Mouse (Mus musculus): ENCODE data around the gene Slc2a1. TPM values are rescaled to one million over a fixed set of nuclear protein-coding genes. Genes with fewer than 3 reads are reported as not detected.

Gene Slc2a1
- total RNA-seq, 1 experiment: 526 TPM

DNA sequence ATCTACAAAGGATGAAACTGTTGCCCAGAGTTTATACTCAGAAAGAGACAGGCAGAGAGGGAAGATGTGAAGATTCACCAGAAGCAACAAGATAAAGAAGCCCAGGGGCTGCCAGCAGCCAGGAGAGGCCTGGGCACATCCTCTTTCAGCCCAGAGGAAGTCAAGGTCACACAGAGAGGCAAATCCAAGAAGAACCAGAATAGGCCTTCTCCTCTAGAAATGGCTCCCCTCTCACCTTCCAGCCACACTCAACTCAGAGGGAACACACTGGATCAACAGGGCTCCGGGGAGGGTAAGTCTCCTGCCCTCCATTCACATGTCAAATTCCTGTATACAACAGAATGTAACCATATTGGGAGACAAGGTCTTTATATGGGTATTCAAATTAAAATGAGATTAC lies 38.3 kb upstream of the Slc2a1 start:
- DNase-seq (ENCODE audit: low read depth, low spot score): no peak
- H3K4me1 ChIP-seq (ENCODE audit: control insufficient read depth in 2 of 2, insufficient read depth in 2 of 2, low read length in 2 of 2, poor library complexity in 1 of 2): peaks cover 22 to 40% of the 10 kb centered on the region in 2 experiments
- TF ChIP-seq ZNF384 (IDR thresholded peaks at IDR 0.05; ENCODE audit: low read depth, low read length) (no peak), HCFC1 (IDR thresholded peaks at IDR 0.05; ENCODE audit: borderline replicate concordance, insufficient read depth, low read length) (no peak), MAFK (IDR thresholded peaks at IDR 0.05; ENCODE audit: insufficient read depth, low read depth, low read length) (no peak), CHD2 (IDR thresholded peaks at IDR 0.05; ENCODE audit: low read depth, low read length) (no peak), ZC3H11A (IDR thresholded peaks at IDR 0.05; ENCODE audit: borderline replicate concordance, low read depth, low read length) (no peak)
- peak overlapping the region; percentile 99 for H3K27ac ChIP-seq (ENCODE audit: insufficient read depth, low read depth, low read length, poor library complexity, severe bottlenecking)
- peak overlapping the region; percentile 71; the same call in 1 of the 2 replicates for H3K9ac ChIP-seq (ENCODE audit: insufficient read depth, low read depth, low read length, poor library complexity, severe bottlenecking)
- in situ Hi-C loops (cut with MboI; ENCODE audit: low sequenced_read_pairs in 2 of 2, unreplicated experiment in 2 of 2): loop anchor here in 1 of 2 experiments (5.0 kb wide), 1 partner anchor 63 kb away; no protein-coding TSS in a partner anchor
- H3K36me3 ChIP-seq (ENCODE audit: control insufficient read depth, insufficient read depth, low read length, poor library complexity, severe bottlenecking): no peaks in the 10 kb centered on the region
- H3K9me3 ChIP-seq (ENCODE audit: control insufficient read depth, insufficient read depth, low read depth, low read length): no peaks in the 10 kb centered on the region
- H3K4me3 ChIP-seq (ENCODE audit: insufficient read depth in 1 of 2, low read depth in 1 of 2, low read length in 2 of 2, poor library complexity in 1 of 2, severe bottlenecking in 1 of 2): peak overlapping the region in 1 of 2 experiments; percentile 11; a peak in 1 of 4 replicates

DNA sequence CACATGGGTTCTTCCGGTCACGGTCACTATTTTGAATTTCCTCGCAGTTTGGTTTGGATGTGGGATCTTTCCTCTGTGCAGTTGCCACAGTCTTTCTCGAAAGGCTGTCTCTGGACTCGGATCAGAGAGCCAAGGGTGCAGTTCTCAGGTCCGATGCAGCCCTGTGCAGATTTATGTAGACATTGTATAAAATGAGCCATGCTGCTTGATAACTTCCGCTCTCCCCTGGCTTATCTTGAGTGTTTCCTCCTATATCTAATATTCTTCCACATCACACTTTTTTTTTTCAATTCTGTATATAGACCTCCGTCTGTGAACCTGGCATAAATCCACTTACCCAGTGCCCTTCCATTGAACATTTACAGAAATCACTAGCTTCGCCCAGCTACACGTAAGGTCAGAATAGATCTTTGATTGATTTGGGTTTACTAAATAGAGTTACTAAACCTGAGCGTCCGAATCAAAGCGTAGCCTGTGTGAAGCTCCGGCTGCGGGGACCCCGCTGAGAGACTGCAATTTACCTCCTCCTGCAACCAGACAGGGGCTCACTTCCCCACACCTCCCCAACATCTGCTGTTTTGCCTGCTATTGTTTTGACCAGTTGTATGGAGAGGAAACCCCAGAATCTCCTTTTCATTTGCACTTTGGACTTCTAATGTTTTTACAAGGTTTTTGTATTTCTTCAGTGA lies 37.4 kb upstream of the Slc2a1 start:
- no peak for TF ChIP-seq MAFK (IDR thresholded peaks at IDR 0.05; ENCODE audit: insufficient read depth, low read depth, low read length)
- no peak for TF ChIP-seq HCFC1 (IDR thresholded peaks at IDR 0.05; ENCODE audit: borderline replicate concordance, insufficient read depth, low read length)
- TF ChIP-seq ZNF384 (IDR thresholded peaks at IDR 0.05; ENCODE audit: low read depth, low read length): no peak
- no peak for TF ChIP-seq CHD2 (IDR thresholded peaks at IDR 0.05; ENCODE audit: low read depth, low read length)
- TF ChIP-seq ZC3H11A (IDR thresholded peaks at IDR 0.05; ENCODE audit: borderline replicate concordance, low read depth, low read length): no peak
- peak overlapping the region; percentile 58; the same call in 1 of the 2 replicates for H3K9ac ChIP-seq (ENCODE audit: insufficient read depth, low read depth, low read length, poor library complexity, severe bottlenecking)
- H3K27ac ChIP-seq (ENCODE audit: insufficient read depth, low read depth, low read length, poor library complexity, severe bottlenecking): peak overlapping the region; percentile 99
- no peak for DNase-seq (ENCODE audit: low read depth, low spot score)
- H3K4me1 ChIP-seq (ENCODE audit: control insufficient read depth in 2 of 2, insufficient read depth in 2 of 2, low read length in 2 of 2, poor library complexity in 1 of 2): peaks cover 24 to 46% of the 10 kb centered on the region in 2 experiments
- peak overlapping the region; percentile 5 to 39 for H3K4me3 ChIP-seq (ENCODE audit: insufficient read depth in 1 of 2, low read depth in 1 of 2, low read length in 2 of 2, poor library complexity in 1 of 2, severe bottlenecking in 1 of 2)
- in situ Hi-C loops (cut with MboI; ENCODE audit: low sequenced_read_pairs in 2 of 2, unreplicated experiment in 2 of 2): loop anchor here in 1 of 2 experiments (5.0 kb wide), 1 partner anchor 64 kb away; no protein-coding TSS in a partner anchor
- no peaks in the 10 kb centered on the region for H3K9me3 ChIP-seq (ENCODE audit: control insufficient read depth, insufficient read depth, low read depth, low read length)
- no peaks in the 10 kb centered on the region for H3K36me3 ChIP-seq (ENCODE audit: control insufficient read depth, insufficient read depth, low read length, poor library complexity, severe bottlenecking)

DNA sequence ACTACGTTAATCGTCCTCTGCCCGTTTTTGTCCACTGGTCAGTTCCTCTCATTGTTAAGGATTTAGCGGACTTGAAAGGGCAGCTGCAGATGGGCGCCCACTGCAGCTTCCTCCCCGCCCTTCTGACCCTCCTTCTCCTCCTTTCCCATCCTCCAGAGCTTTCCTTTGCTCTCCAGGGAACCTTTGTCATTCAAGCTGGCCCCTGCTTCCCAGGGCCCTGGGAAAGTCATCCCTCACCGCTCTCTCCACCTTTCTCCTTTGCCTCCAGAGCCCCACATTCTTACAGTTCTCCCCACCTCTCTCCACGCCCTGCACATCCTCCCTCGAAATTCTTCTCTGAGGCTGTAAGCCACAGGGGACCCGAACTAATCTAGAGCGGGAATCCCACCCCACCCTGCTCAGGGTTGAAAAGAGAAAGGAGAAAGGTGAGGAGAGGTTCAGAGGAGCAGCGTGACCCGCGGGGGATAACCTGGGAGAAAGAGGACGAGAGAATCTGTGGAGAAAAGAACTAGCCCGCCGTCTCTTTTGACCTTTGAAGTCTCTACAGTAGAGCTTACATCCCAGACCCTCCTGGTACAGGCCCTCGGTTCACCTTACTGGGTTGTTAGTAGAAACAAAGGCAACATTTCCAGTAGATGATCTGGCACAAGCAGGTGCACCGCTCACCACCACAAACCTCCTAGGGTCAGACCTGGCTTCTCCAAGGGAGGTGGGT lies 36.7 kb upstream of the Slc2a1 start:
- Histone ChIP-seq H3K36me3 (ENCODE audit: control insufficient read depth, insufficient read depth, low read length, poor library complexity, severe bottlenecking) (no peaks in the 10 kb centered on the region), H3K4me1 (ENCODE audit: control insufficient read depth in 2 of 2, insufficient read depth in 2 of 2, low read length in 2 of 2, poor library complexity in 1 of 2) (peaks cover 26 to 51% of the 10 kb centered on the region in 2 experiments), H3K27ac (ENCODE audit: insufficient read depth, low read depth, low read length, poor library complexity, severe bottlenecking) (peak overlapping the region; percentile 99), H3K9me3 (ENCODE audit: control insufficient read depth, insufficient read depth, low read depth, low read length) (no peaks in the 10 kb centered on the region), H3K9ac (ENCODE audit: insufficient read depth, low read depth, low read length, poor library complexity, severe bottlenecking) (peak overlapping the region; percentile 94), H3K4me3 (ENCODE audit: insufficient read depth in 1 of 2, low read depth in 1 of 2, low read length in 2 of 2, poor library complexity in 1 of 2, severe bottlenecking in 1 of 2) (peak overlapping the region; percentile 45 to 69)
- in situ Hi-C loops (cut with MboI; ENCODE audit: low sequenced_read_pairs in 2 of 2, unreplicated experiment in 2 of 2): loop anchor here in 1 of 2 experiments (5.0 kb wide), 1 partner anchor 65 kb away; no protein-coding TSS in a partner anchor
- DNase-seq (ENCODE audit: low read depth, low spot score): peak; percentile 96
- TF ChIP-seq HCFC1 (IDR thresholded peaks at IDR 0.05; ENCODE audit: borderline replicate concordance, insufficient read depth, low read length) (no peak), ZC3H11A (IDR thresholded peaks at IDR 0.05; ENCODE audit: borderline replicate concordance, low read depth, low read length) (no peak), ZNF384 (IDR thresholded peaks at IDR 0.05; ENCODE audit: low read depth, low read length) (no peak), CHD2 (IDR thresholded peaks at IDR 0.05; ENCODE audit: low read depth, low read length) (no peak), MAFK (IDR thresholded peaks at IDR 0.05; ENCODE audit: insufficient read depth, low read depth, low read length) (no peak)

DNA sequence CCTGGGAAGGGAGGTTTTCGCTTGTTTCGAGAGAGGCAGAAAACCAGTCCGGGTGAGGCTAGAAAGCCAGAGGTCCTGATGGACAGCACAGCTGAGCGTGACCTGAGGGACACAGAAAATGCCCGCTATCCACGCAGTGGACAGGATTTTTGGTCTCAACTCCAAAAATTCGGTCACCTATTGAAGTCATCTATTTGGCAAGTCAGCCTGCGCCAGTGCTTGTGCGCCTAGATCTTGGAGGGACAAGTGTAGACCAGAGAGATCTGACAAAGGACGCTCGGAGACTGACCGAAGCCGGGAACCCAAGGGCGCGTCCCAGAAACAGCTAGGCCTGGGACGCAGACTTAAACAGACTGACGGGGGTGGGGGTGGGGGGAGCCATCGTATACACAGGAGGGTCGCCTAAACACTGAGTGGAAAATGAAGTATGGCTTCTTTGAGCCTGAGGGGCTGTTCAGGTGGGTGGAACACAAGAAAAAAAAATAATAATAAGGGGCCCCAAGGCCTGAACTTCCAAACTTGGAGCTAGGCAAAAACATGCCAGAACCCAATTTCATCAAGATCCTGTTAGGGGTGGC lies 36.1 kb upstream of the Slc2a1 start:
- peak overlapping the region; percentile 94 for H3K9ac ChIP-seq (ENCODE audit: insufficient read depth, low read depth, low read length, poor library complexity, severe bottlenecking)
- no peaks in the 10 kb centered on the region for H3K9me3 ChIP-seq (ENCODE audit: control insufficient read depth, insufficient read depth, low read depth, low read length)
- peak overlapping the region; percentile 45 to 69 for H3K4me3 ChIP-seq (ENCODE audit: insufficient read depth in 1 of 2, low read depth in 1 of 2, low read length in 2 of 2, poor library complexity in 1 of 2, severe bottlenecking in 1 of 2)
- peak overlapping the region; percentile 99 for H3K27ac ChIP-seq (ENCODE audit: insufficient read depth, low read depth, low read length, poor library complexity, severe bottlenecking)
- no peaks in the 10 kb centered on the region for H3K36me3 ChIP-seq (ENCODE audit: control insufficient read depth, insufficient read depth, low read length, poor library complexity, severe bottlenecking)
- H3K4me1 ChIP-seq (ENCODE audit: control insufficient read depth in 2 of 2, insufficient read depth in 2 of 2, low read length in 2 of 2, poor library complexity in 1 of 2): peaks cover 26 to 54% of the 10 kb centered on the region in 2 experiments
- in situ Hi-C loops (cut with MboI; ENCODE audit: low sequenced_read_pairs in 2 of 2, unreplicated experiment in 2 of 2): loop anchor here in 1 of 2 experiments (5.0 kb wide), 1 partner anchor 65 kb away; no protein-coding TSS in a partner anchor
- TF ChIP-seq MAFK (IDR thresholded peaks at IDR 0.05; ENCODE audit: insufficient read depth, low read depth, low read length): no peak
- no peak for TF ChIP-seq CHD2 (IDR thresholded peaks at IDR 0.05; ENCODE audit: low read depth, low read length)
- TF ChIP-seq HCFC1 (IDR thresholded peaks at IDR 0.05; ENCODE audit: borderline replicate concordance, insufficient read depth, low read length): no peak
- no peak for TF ChIP-seq ZC3H11A (IDR thresholded peaks at IDR 0.05; ENCODE audit: borderline replicate concordance, low read depth, low read length)
- no peak for TF ChIP-seq ZNF384 (IDR thresholded peaks at IDR 0.05; ENCODE audit: low read depth, low read length)
- DNase-seq (ENCODE audit: low read depth, low spot score): no peak
